Mouse (Mus musculus) G1E (cell line): Measurements from ENCODE around the gene Alg14. TPM values are rescaled to one million over a fixed set of nuclear protein-coding genes. Genes with fewer than 3 reads are reported as not detected.

ENCODE experiments used
- ATAC-seq: 2 replicates; pipeline ENCODE4 v1.8.0; 2016; ENCODE audit warnings: mild to moderate bottlenecking; ENCODE audit not compliant: insufficient number of reproducible peaks, poor library complexity, low FRiP score, severe bottlenecking; ENCODE audit errors: extremely low read depth
- DNase-seq: peaks from one replicate; pipeline ENCODE4 v3.0.0; 2012; ENCODE audit warnings: low spot score
- H3K27me3 ChIP-seq: 2 replicates; pipeline ENCODE4 v1.6.1; 2012; ENCODE audit warnings: mild to moderate bottlenecking, low read length, inconsistent platforms; ENCODE audit not compliant: insufficient read depth
- H3K36me3 ChIP-seq: replicated peaks from 2 replicates; pipeline ENCODE3; 2012; ENCODE audit warnings: mild to moderate bottlenecking, inconsistent platforms
- H3K4me1 ChIP-seq: 2 replicates; pipeline ENCODE4 v1.6.1; 2012; ENCODE audit warnings: low read depth, low read length, inconsistent platforms, mixed read lengths; ENCODE audit not compliant: insufficient read depth
- H3K4me3 ChIP-seq: 2 replicates; pipeline ENCODE4 v1.5.1; 2012; ENCODE audit warnings: low read depth, mild to moderate bottlenecking, inconsistent platforms, low read length, moderate library complexity, mixed read lengths
- H3K9me3 ChIP-seq: replicated peaks from 2 replicates; pipeline ENCODE4 v1.6.1; 2012; ENCODE audit warnings: inconsistent platforms
- CTCF ChIP-seq: IDR thresholded peaks from 2 replicates; pipeline ENCODE4 v1.5.1; 2012; ENCODE audit warnings: low read depth, low read length, inconsistent platforms, mixed read lengths
- GATA1 ChIP-seq: IDR thresholded peaks from 2 replicates; pipeline ENCODE4 v1.6.1; 2012; ENCODE audit warnings: borderline replicate concordance, low read length, inconsistent platforms, mixed read lengths
- GATA2 ChIP-seq: IDR thresholded peaks from 2 replicates; pipeline ENCODE4 v1.6.1; 2012; ENCODE audit warnings: low read depth, low read length, inconsistent platforms, borderline replicate concordance
- POLR2AphosphoS5 ChIP-seq: IDR thresholded peaks from 2 replicates; pipeline ENCODE4 v1.6.1; 2012; ENCODE audit warnings: low read depth, low read length, inconsistent platforms; ENCODE audit not compliant: insufficient replicate concordance
- TAL1 ChIP-seq: conservative IDR thresholded peaks from 2 replicates; pipeline ENCODE4 v1.6.1; 2012; ENCODE audit warnings: low read depth, low read length, inconsistent platforms, mixed read lengths
- polyA plus RNA-seq: library from polyadenylated mRNA; stranded (reverse); fragments of >175 nt; gene quantifications from 2 replicates; pipeline ENCODE4 v1.2.3, GENCODE M21; 2012
- total RNA-seq, 2 experiments: library from RNA; stranded (forward) in 1 of 2; stranded (reverse) in 1 of 2; fragments of 200-1000 nt in 1 of 2; fragments of >200 nt in 1 of 2; fragmentation: Nextera tagmentation in 1 of 2; gene quantifications; 2 replicates each; pipeline ENCODE4 v1.2.3; 2014 to 2017

Alg14 gene
- total and polyA plus RNA-seq, 3 experiments, result 3.5 to 29.9 (median 9.2) TPM

DNA sequence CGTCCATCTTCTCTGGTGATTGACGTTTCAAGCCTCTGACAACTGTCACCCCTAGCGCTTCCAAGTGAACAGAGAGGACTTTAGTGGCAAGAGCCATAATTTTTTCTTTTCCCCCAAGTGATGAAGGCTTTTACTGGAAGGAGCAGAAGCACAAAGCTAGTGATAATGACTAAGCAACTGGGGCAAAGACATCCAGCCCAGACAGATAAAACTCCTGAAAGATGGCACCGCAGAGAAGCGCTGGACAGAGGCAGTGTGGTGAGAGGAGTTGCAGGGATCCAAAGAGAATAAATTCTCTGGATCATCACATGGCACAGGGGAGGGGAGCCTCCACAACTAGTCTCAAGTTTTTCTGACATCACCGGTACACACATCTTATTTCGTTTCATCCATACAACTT, 30.3 kb upstream of the Alg14 start:
- no peak for ATAC-seq
- no peaks in the 10 kb centered on the region for H3K9me3 ChIP-seq
- H3K36me3 ChIP-seq, result peaks cover 29% of the 10 kb centered on the region
- H3K27me3 ChIP-seq, result no peaks in the 10 kb centered on the region
- TF ChIP-seq GATA2 (no peak), GATA1 (no peak), CTCF (no peak), TAL1 (no peak), POLR2AphosphoS5 (no peak)
- H3K4me3 ChIP-seq, result peak overlapping the region; percentile 93; the same call in 1 of the 2 replicates
- peaks cover 79% of the 10 kb centered on the region for H3K4me1 ChIP-seq
- no peak for DNase-seq

DNA sequence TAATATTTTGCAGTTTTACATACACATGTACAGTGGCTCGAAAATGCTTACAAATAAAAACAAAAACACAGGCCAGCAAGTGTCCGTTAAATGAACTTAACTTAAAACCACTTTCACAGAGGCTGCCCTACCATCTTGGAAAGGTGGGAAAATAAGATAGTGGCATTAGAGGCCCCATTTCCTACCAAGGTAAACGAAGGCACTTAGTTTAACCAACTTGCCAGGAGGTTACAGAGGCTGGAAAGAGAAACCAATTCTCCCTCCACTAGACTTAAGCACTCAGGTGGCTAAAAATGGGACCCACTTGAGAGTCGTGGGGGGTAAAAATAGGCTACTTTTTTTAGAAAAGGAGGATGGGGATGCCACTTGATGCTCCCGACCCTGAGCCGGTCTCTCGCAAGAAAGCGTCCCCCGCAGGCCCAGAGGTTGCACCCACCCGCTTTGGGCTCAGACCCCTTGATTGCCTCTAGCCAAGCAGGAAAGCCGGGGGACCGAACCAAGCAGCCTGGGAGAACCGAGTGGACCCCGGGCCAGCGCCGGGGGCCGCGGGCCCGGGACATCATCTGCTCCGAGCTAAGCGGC, 29.5 kb upstream of the Alg14 start:
- H3K36me3 ChIP-seq, result peaks cover 24% of the 10 kb centered on the region
- no peaks in the 10 kb centered on the region for H3K9me3 ChIP-seq
- ATAC-seq (no peak), DNase-seq (no peak)
- H3K27me3 ChIP-seq, result no peaks in the 10 kb centered on the region
- H3K4me3 ChIP-seq, result peak overlapping the region; percentile 93
- peaks cover 78% of the 10 kb centered on the region for H3K4me1 ChIP-seq
- TF ChIP-seq TAL1 (no peak), GATA2 (no peak), CTCF (no peak), POLR2AphosphoS5 (no peak), GATA1 (no peak)

DNA sequence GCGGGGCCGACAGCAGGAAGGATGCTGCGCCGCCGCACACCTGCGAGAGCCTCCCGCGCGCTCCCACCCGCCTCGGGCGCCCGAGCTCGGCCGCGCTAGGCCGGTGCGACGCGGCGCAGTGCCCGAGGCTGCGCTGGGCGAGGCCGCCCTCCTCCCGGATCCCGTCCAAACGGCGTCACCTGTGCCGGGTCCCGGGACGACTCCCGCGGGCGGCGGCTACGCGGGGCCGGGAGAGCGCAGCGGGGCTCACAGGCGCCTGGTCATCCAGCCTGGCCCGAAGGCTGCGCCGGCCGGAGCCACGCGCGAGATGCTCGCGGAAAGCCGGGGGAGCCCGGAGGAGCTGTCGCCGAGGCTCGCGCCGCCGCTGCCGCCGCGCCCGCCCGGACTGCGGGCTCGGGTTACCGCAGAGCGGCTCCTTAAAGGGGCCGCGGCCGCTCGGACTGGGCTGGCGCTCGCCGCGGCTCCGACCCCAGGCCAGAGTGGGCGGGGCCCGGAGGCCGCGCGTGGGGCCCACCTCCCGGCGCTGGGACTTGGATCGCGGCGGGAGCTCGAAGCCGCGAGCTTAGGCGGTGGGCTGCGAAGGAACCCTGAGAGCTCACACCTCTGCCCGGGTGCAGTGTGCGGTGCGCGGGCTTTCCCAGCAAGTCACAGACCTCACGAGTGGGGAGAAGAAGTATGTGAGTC, 28.9 kb upstream of the Alg14 start:
- H3K36me3 ChIP-seq, result peaks cover 19% of the 10 kb centered on the region
- H3K27me3 ChIP-seq, result no peaks in the 10 kb centered on the region
- H3K4me1 ChIP-seq, result peaks cover 78% of the 10 kb centered on the region
- peak; percentile 49 for DNase-seq
- H3K4me3 ChIP-seq, result peak overlapping the region; percentile 93
- no peaks in the 10 kb centered on the region for H3K9me3 ChIP-seq
- no peak for ATAC-seq
- TF ChIP-seq GATA1 (no peak), GATA2 (no peak)

DNA sequence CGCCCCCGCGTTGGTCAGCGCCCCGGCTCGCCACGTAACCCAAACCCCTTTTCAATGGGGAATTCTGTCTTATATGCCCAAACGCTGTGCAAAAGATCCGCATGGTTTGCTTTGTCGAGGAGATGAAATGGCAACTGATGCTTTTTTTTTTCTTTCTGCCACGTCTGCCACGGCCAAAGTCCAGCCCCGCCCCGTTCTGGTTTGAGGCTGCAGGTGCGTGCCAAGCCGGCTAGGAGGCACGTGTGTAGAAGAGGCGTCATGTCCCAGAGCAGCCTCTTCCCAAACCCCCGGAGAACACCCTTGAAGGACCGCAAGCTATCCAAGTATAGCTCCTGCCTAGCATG, 28.4 kb upstream of the Alg14 start:
- Histone ChIP-seq H3K27me3 (no peaks in the 10 kb centered on the region), H3K36me3 (peaks cover 17% of the 10 kb centered on the region), H3K9me3 (no peaks in the 10 kb centered on the region), H3K4me3 (peak overlapping the region; percentile 93), H3K4me1 (peaks cover 79% of the 10 kb centered on the region)
- TF ChIP-seq GATA1 (no peak), CTCF (no peak), TAL1 (no peak), GATA2 (no peak), POLR2AphosphoS5 (no peak)
- ATAC-seq (0 out of 2 replicates have a peak, but pooled peaks have one; percentile 1), DNase-seq (peak; percentile 49)

DNA sequence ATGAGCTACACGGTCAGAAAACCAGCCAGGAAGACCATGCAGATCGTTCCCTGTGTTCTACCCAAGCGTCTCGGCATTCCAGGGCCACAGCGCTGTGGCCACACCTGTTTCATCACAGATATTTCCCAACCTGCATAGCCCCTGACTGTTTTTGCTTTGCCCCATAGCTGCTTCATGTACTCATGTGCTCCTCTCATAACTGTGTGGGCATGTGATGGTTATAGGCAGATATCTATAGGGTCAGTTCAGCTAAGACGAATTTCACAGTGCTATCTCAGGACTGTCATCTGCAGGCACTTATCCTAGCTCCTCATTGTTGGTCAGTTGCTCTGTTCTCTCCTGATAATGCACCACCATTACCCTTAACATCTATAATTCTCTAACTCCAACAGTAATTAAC, 27.3 kb upstream of the Alg14 start:
- H3K36me3 ChIP-seq, result peaks cover 14% of the 10 kb centered on the region
- H3K4me1 ChIP-seq, result peaks cover 73% of the 10 kb centered on the region
- DNase-seq (peak; percentile 45), ATAC-seq (peak; percentile 72)
- H3K27me3 ChIP-seq, result no peaks in the 10 kb centered on the region
- H3K4me3 ChIP-seq, result peak overlapping the region; percentile 64; the same call in 1 of the 2 replicates
- no peaks in the 10 kb centered on the region for H3K9me3 ChIP-seq
- no peak for TF ChIP-seq GATA2
- peak; percentile 94 for TF ChIP-seq TAL1
- TF ChIP-seq GATA1, result no peak
- TF ChIP-seq POLR2AphosphoS5, result 0 out of 2 replicates have a peak, but pooled peaks have one; percentile 59
- no peak for TF ChIP-seq CTCF

DNA sequence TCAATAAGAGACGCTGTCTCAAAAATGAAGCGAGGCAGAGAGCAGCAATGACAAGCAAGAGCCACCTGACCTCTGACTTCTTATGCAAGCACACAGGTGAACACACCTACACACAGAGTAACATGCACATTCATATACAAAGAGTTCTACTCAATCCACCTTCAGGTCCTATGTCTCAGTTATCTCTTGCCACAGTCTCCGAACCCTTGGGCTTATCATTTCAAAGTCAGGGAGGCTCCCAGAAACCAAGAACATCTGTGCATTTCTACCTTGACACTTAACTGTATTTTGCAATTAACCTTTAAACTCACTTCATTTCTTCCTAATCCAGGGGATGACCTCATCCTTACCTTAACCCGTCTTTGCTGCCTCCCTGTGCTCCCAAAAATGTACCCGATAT, 24.3 kb upstream of the Alg14 start:
- DNase-seq, result no peak
- no peak overlapping the region; the same call in 1 of the 2 replicates for H3K4me3 ChIP-seq

More for the DNA sequence above, 24.3 kb upstream of the Alg14 start:
- H3K4me1 ChIP-seq, result peaks cover 61% of the 10 kb centered on the region
- H3K36me3 ChIP-seq, result no peaks in the 10 kb centered on the region
- ATAC-seq, result no peak
- TF ChIP-seq TAL1 (peak; percentile 67), CTCF (no peak), POLR2AphosphoS5 (no peak)
- H3K27me3 ChIP-seq, result no peaks in the 10 kb centered on the region
- no peaks in the 10 kb centered on the region for H3K9me3 ChIP-seq
